7 mouse cellular contexts compared by ENCODE assay signal in the genomic region with DNA sequence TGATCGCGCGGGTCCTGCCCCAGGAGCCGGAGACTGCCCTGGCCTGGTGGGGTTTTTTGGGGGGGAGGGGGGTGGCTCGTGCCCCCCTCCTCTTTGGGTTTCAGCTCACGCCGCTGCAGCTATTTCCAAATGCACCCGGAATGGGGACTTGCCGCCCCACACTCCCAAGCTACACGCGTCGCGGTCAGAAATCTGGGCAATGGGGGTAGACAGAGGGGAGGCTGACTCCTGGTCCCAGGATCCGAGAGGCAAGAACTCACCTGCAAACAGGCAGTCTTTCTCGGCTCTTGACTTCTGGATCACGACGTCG. TPM values are rescaled to one million over a fixed set of nuclear protein-coding genes. Genes with fewer than 3 reads are reported as not detected.
A peak's percentile ranks its signal among the peaks of the same experiment; 100 is the strongest.
DNase-seq lines count a peak whose midpoint lies in the region; ATAC-seq and TF ChIP-seq lines count a peak whose summit lies in the region.

No protein-coding gene starts in this region.

- H3K9me3 ChIP-seq in megakaryocyte, embryonic 14.5 days = no peaks in the 10 kb centered on the region
- no peaks in the 10 kb centered on the region for H3K9me3 ChIP-seq in liver, embryonic 13.5 days (replicated peaks)

- no peak for TF ChIP-seq POLR2A in brain, embryonic 14.5 days (IDR thresholded peaks at IDR 0.05; ENCODE audit: borderline replicate concordance, extremely low read depth, insufficient read depth, insufficient read length, poor library complexity, severe bottlenecking)

- no peak for ATAC-seq in megakaryocyte, adult 5-6 weeks (ENCODE audit: poor library complexity, severe bottlenecking)
- ATAC-seq in liver, embryonic 13.5 days (ENCODE audit: low read depth) = peak; percentile 20; the same call in 1 of the 2 replicates

- H3K27ac ChIP-seq in liver, embryonic 13.5 days = peak overlapping the region; percentile 21; the same call in 1 of the 2 replicates

- intact Hi-C loops in gastrocnemius, postnatal 14 days (cut with DNase I; ENCODE audit: low total_unique reads) = loop anchor here (10.0 kb wide), 1 partner anchor 60 kb away; no protein-coding TSS in a partner anchor

- peaks cover 65% of the 10 kb centered on the region for H3K27me3 ChIP-seq in megakaryocyte, embryonic 14.5 days (replicated peaks)
- peaks cover 47% of the 10 kb centered on the region for H3K27me3 ChIP-seq in liver, embryonic 13.5 days

- peak overlapping the region; percentile 64 for H3K9ac ChIP-seq in liver, embryonic 13.5 days

- H3K4me3 ChIP-seq in megakaryocyte, embryonic 14.5 days (replicated peaks) = peak overlapping the region; percentile 93
- peak overlapping the region; percentile 63 for H3K4me3 ChIP-seq in liver, embryonic 13.5 days (replicated peaks)

- H3K4me2 ChIP-seq in liver, embryonic 13.5 days = peak overlapping the region; percentile 76

- peak; percentile 70 for DNase-seq in brain, embryonic 14.5 days (ENCODE audit: low read depth)
- DNase-seq in frontal cortex, postnatal 36 days (ENCODE audit: low spot score in 2 of 2) = peak; percentile 26 to 47
- no peak for DNase-seq in liver, embryonic 13.5 days
- DNase-seq in urinary bladder, postnatal 25 days (ENCODE audit: low spot score) = no peak
- no peak for DNase-seq in gastrocnemius, postnatal 14 days

- TF ChIP-seq CTCF in brain, embryonic 14.5 days (IDR thresholded peaks at IDR 0.05; ENCODE audit: borderline replicate concordance, extremely low read depth, insufficient read depth, insufficient read length) = no peak

- WGBS in liver, embryonic 13.5 days (ENCODE audit: insufficient replicate concordance) = under 1% methylated on average over 15 of the region's 18 CpGs

- no peaks in the 10 kb centered on the region for H3K36me3 ChIP-seq in megakaryocyte, embryonic 14.5 days (replicated peaks; ENCODE audit: low read length)
- no peaks in the 10 kb centered on the region for H3K36me3 ChIP-seq in liver, embryonic 13.5 days

- H3K4me1 ChIP-seq in megakaryocyte, embryonic 14.5 days = peaks cover 26% of the 10 kb centered on the region
- H3K4me1 ChIP-seq in liver, embryonic 13.5 days (replicated peaks) = peaks cover 11% of the 10 kb centered on the region

RNA-seq across cellular contexts. Expression of a gene that starts 0.5 kb away (rescaled TPM):
- polyA plus RNA-seq in megakaryocyte, embryonic 14.5 days (2012; ENCODE audit: insufficient read depth, low replicate concordance) = 0.58 TPM in 1 of 2 replicates, not detected in the other
- 92.0 and 102 TPM in 2 replicates for total RNA-seq in megakaryocyte, adult 5-6 weeks (2015)
- total RNA-seq in megakaryocyte, adult 5-6 weeks (2017) = 62.3 and 71.4 TPM in 2 replicates
- 42.9 and 44.9 TPM in 2 replicates for polyA plus RNA-seq in brain, embryonic 14.5 days (2012; rRNA removed)
- 2.5 and 3.0 TPM in 2 replicates for polyA plus RNA-seq in liver, embryonic 13.5 days (2015; fragmentation: Nextera tagmentation; extraction: Ambion mirVana)
- 10 to 100 TPM; 10.8 to 14.3 TPM for total RNA-seq in gastrocnemius, postnatal 14 days (2021)

Comparison
In these comparisons a context has a peak if more than half of its experiments do, and no peak if none do; other contexts are left out.
1. DNase-seq: peak in brain, embryonic 14.5 days (single experiment) and frontal cortex, postnatal 36 days (2 of 2); none in liver, embryonic 13.5 days (single experiment), urinary bladder, postnatal 25 days (single experiment) and gastrocnemius, postnatal 14 days (single experiment).
2. RNA of a gene that starts 0.5 kb away (polyA plus RNA-seq): 42.9 to 44.9 TPM in brain, embryonic 14.5 days; 2.5 to 3.0 TPM in liver, embryonic 13.5 days and 0.58 TPM in megakaryocyte, embryonic 14.5 days; every median in the first group is over 10 times any median in the second.